Mouse (Mus musculus) kidney, postnatal 10 days (tissue): ENCODE measurements at regions not wholly inside any gene's neighbourhood (a gene's known extent, or its start where the extent isn't known, plus 50 kb on each side); places are given as distances from the start of the nearest gene placed in this dataset.
A peak's percentile ranks its signal among the peaks of the same experiment; 100 is the strongest.
"Not testable (repeated sequence)": the region's sequence is repeated elsewhere in the genome, so short reads cannot be mapped to it uniquely, and the experiment has no call there.

Experiments
- DNase-seq: peaks from one replicate; pipeline ENCODE4 v3.0.0; 2021; ENCODE audit warnings: mixed read lengths

DNA sequence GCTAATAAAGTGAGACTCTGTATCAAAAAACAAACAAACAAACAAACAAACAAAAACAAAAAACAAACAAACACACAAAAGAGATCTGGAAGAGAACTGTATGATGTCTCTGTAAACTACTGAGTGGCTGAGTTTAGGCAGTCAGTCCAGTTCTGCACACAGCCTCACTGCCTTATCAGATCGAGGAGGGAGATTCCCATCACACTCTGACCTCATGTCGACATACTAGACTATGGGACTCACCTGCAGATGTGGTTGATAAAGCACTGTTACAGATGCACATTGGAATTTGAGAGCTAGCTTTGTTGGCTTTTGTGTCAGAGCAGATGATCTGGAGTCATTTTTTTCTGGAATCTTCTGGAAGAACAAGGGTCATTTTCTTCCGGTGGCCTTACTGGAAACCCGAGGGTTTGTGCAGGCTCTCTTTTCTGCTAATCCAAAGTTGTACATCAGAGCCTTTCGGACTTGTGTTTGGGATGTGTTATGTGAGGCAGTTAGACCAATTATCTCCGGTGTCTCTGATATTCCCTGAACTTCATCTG, 135.6 kb upstream of the Nrip1 start:
- DNase-seq: no peak

DNA sequence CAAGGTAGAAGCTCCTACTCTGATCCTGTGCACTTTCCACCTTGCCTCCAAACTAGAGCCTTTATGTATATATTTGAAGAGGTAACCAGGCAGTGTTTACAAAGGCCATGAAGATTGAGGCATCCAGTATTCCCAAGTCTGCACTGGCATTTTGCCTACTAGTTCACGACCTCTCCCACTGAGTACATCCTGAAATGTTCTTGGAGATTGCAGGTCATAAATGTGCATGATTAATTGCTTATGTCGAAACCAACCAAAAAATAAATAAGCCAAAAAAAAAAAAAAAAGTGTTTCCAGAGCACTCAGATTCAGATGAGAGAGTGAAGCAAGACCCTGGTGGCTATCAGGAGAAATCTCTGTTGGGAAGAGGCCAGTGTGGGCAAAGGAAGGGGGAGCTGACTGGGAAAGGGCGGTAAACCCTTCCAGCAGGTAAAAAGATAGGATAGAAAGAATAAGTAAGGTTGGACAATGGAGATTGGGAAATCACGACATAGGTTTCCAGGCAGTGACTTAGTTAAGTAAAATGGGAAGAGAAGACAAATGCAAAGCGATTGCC, 133.6 kb upstream of the Nrip1 start:
- DNase-seq: peak; percentile 51

DNA sequence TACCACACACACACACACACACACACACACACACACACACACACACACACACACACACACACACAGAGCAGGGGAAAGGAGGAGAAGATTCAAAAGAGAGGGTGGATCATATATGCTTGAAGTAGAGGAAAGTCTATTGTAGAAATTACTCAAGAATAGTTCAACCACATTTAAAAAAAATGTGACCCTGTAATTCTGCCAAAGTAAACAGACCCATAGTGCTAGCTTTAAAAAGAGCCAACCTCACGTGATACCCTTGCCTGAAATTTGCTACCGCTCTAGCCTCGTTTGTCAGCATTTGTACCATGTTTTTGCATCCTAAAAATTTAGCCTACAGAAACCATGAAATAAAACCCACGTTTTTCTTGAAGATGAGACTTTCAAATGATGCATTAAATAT, 132.6 kb upstream of the Nrip1 start:
- DNase-seq: no peak

DNA sequence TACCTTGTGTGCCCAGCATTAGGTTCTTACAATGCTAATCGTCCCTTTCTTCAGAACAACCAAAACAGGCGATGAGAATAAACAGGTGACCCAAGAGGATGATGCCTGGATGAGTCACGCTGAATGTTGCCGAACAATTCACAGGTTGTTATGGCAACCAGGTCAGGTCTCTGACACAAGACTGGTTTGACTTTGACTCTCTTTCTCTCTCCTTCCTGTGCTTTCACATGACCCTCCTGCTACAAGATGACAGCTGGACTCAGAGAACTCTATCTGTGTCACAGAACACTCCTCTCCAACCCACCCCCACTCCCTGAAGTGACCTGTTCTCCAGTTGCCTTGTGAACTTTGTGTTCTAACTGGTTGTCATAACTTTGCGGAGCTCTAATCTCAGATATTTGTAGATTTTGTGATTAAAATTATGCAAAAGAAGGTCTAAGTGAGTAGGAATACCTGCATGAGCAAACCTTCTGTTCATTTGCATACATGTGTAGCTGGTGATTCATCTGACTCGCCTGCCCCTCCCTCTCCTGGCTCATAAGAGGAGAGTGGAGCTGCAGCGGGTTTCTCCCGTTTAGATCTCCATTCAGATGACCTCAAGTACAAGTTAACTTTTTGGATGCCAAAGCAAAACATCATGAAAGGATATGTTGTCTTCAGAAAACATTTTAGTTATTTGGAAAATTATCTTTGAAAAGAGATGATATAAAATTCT, 126.2 kb upstream of the Nrip1 start:
- DNase-seq: no peak

DNA sequence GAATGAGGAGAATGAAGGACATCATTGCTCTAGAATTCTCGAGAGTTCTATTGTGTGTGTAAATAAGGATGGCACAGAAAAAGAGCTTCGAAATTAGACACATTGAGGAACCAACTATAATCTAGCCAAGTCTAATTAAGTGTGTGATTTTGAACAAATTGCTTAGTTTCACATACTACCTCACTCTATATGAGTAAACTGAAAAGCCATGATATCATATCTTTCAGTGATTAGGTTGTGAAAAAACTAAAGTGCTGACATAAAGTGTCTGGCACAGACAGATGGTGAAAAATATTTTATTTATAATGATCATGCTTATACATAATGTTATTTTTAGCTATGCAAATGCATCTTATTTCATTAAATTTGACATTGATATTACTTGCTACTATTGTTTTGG, 124.6 kb upstream of the Nrip1 start:
- DNase-seq: no peak

DNA sequence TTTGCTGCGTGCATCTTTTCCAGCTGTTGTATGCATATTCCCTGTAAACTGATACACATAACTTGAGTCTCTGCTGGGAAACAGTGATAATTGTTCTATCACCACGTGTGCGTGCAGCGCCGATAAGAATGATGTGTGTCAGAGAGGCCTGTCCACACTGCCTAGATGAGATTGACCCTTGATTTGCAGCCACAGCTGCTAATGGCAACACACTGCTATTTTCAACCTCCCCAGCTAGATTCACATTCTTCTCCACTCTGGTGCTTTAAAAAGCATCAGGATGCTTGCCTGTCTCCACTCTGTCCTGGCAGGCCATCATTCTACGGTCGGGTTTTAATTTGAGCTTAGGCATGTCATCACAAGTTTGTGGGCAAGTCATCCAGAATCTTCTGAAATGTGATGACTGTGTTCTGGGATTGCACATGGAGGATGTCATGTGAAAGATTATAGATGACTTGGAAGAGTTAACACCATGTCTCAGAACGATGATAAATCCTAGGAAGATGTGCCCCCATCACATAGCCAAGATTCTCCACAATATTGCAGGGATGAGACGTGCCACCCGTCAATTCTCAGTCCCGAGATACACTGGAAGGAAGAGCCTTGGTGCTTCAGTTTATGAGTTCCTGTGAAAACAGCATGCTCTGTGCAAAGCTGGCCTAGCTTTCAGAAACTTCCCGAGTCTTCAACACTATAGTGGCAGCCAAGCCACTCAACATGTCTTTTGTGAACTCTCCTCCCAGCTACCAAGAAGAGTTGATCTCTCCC, 123.6 kb upstream of the Nrip1 start:
- DNase-seq: no peak

DNA sequence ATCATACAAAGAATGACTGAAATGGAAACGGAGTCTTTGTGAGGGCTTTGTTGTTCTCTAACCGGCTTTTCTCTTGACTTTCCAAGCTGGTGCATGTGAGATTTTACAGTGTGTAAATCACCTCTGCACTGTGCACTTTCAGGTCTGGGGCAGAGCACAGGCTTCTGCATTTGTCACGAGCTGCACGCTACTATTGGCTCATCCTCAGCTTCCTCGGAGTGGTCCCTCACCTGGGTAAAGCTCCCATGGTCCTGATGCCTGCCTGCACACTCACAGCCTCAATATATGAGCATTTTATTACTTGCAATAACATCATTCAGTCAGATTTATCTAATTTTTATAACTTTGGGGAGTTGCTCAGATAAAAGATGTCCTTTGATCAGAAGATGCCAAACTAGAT, 109.8 kb upstream of the Nrip1 start:
- no peak for DNase-seq

DNA sequence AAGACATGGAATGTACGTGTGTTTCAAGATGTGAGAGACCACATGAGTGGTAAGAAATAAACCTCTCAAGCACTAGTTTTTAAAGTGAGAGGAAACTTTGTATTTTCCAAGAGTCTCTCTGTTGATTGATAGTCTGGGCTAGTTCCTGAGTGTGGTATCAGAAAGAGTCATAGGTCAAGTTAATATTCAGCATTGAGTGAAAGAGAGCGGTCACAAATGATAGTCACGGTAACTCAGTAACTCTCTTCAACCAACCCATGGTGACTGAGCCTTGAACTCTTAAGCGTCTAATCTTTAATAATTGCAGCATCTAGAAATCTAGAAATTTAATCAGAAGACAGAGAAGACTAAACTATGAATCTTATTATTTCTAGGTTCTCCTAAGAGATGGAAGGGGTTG, 108.3 kb upstream of the Nrip1 start:
- no peak for DNase-seq

DNA sequence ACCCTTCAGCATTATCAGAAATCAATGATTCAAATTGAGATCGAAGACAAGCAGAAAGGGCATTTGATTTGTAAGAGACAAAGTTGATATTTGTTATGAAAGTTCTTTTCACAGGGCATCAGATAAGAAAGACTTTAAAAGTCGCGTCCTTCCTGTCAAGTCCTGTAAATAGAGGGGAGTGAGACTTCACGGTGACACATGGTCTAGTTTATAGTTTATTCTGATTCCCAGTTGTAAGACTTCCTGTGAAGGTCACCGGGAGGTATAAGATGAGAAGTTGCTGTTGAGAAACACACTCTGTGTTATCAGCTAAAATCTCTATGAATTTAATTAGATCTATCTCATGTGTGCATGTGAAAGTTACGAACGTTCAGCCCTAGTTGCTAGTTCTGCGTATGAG, 103.8 kb upstream of the Nrip1 start:
- DNase-seq: no peak

DNA sequence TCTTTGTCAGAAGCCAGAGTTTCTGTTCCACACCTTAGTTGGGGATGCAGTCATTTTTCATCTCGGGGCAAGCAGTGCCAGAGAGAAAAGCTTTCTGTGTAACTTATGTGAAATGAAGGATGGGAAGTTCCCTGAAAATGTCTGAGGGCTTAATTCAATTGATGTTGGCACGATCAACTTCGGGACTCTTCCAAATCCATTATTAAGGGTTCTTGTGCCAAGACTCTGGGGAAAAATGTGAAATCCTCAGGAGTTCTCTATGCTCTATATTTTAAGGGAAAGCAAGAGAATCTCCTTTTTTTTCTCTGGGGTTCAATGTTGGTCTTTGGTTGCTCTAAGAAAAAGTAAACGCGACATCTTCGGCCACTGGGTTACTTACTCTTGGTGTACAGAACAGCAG, 100.9 kb upstream of the Nrip1 start:
- no peak for DNase-seq

DNA sequence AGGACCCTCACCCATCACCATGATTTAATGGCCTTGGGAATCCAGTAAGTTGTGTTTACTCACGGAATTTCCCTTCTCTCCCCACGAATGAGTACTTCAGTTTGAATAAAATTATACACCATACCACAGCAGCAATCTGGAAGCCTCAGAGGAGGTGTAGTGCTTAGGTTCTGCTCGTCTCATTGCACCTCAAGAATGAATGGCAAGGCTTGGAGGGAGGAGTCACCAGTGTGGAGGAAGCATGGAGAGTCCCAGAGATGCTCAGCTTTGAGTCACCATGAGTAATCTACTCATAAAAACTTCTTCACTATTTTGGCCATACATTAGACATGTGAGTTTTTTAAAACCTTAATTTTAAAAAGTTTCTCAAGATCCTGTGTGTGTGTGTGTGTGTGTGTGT, 98.8 kb upstream of the Nrip1 start:
- no peak for DNase-seq

DNA sequence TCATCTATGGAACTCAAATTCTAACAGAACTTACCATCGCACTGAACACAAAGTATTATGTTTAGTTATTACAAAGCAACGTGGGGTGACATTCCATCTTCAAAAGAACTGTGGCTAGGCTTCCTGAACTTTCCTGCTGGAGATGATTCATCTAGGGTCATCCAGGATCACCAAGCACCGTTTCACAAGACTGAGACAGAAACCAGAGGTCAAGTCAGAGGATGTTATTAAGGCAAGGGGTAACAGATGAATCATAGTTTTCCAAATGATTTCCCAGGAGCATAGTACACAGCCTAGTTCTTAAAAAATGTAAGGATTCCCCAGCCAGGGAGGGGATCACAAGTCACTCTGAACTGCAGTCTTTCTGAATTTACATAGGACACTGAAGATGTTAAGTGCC, 97.5 kb upstream of the Nrip1 start:
- DNase-seq: no peak

DNA sequence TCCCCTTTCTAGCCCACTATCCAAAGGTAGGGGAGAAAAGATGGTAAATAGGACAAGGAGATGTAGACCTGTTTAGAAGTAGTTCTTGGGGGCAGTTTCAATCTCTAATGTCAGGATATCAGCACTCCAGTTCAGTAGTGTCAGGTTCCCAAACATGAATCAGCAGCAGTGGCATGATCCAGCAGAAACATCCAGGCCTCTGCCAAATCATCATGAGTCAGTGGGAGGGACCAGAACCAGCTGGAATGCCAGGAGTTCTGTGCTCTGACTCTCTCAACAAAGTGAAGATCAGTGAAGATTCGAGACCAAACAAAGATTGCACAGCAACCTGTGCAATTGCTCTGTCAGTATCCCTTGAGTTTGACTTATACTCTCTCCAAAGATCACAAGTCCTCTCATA, 85.9 kb upstream of the Nrip1 start:
- DNase-seq: no peak

DNA sequence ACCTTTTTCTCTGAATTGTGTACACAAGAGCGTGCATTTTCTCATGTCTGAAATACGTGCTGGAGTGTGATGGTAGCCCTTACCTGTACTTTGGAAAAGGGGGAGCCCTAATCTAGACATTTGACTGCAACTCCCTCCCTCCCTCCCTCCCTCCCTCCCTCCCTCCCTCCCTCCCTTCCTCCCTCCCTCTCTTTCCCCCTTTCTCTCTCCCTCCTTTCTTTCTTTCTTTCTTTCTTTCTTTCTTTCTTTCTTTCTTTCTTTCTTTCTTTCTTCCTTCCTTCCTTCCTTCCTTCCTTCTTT, 82.6 kb upstream of the Nrip1 start:
- DNase-seq: not testable (repeated sequence)

DNA sequence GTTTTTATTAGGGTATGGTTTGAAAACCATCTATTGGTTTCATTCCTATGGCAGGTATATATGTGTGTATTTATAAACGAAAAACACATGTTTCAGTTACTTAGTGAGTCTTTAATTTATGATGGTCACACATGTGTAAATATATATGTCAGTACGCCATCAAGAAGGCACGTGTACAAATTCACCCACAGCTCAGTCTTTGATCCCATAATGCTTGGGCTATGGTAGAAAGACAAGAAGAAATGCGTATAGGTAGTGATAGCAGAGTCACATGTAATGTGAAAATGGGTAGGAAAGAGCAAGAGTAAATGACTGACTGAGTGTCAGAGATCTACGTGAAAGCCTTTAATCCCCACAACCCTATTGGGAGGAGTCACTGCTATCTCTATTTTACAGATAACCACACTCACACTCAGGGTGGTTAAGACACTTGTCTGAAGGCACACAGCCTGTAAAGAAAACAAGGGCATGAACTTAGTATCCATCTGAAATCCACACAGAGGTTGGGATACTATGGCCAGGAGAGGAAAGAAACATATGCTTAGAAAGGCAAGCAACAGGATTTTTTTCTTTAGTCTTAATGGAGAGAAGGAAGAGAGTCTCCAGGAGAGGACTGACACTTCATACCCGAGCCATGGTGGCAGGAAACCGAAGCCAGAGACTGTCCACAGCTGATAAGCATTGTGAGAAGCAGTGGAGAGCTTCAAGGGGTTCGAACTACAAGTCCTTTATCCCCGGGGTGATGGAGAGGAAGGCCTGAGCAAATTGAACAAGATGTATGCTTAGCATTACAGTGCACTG, 82.1 kb upstream of the Nrip1 start:
- DNase-seq: no peak

DNA sequence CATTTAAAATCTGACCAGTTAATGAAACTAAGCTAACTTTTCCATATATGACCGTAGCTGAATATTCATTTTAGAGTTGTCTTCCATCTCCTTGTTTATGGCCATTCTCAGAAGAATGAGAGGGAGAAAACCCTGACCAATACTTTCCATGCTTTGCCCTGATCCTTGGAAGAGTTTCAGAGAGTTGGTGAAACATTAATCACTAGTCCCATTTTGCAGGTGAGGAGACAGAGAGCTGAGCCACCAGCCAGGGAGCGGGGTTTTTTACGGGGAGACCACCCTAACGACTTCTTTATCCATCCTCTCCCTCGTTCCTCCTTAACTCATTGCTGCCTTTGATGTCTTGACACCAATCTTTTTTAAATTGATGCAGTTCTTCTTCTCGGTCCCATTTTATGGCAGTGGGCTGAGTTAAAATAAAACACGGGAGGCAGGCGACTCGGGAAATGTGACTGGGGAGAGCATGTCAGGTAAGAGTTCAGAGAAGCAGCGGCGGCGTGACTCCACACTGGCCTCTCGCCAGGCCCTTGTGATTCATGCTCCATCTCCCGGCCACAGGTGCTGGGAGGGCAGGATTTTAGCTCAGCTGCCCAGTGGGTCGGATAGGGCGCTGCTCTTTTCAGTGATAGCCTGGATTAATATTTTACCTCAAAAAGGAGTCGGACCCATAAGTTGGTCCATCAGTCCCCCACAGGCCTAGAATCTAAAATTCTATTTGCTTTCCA, 81.3 kb upstream of the Nrip1 start:
- DNase-seq: peak; percentile 88

DNA sequence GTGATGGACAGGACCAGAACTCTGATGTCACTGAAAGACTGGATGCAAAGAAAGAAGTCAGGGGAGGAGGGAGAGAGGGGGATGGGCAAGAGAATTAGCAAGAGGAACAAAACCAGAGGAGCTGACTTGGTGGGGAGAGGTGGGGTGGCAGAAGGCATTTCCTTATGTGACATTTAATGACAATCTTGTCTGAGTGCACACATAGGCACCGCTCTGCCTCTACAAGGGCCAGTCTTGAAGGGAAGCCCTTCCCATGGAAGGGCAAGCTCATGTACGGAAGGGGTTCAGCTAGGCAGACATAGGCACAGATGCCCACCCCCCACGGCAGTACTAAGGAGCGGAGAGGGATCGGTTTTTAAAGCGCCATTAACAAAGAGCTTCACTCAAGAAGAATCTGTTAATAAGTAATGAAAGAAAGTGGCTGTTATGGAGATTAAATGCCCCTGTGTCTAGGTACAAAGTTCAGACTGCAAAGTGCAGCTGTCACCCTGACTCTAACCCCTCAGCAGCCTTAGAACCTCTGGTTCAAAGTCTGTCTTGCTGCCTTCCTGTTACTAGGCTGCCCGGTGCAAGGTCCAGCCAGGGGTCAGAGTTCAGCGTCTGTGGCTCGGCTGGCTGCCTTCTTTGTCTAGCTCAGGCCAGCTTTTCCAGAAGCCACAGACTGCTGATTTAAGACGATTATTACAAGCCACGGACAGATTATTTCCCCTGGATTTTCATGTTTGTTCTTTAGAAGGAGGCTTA, 80.0 kb upstream of the Nrip1 start:
- DNase-seq: peak; percentile 90

DNA sequence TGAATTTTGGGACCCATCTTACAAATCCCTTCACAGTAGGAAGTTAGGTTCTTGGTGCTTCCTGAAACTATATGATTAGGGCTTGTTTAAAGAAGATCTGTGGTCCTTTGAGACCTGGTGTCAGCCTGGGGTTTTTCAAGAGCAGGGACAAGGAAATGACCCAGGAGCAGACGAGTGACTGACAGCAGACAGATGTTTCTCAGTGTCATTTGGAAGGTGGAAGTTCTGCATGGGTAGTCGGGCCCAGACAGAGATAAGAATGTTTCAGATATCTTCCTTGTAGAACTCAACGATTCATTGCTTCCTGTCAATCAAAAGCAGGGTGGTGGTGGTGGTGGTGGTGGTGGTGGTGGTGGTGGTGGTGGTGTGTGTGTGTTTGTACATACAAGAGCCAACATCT, 75.1 kb upstream of the Nrip1 start:
- no peak for DNase-seq

DNA sequence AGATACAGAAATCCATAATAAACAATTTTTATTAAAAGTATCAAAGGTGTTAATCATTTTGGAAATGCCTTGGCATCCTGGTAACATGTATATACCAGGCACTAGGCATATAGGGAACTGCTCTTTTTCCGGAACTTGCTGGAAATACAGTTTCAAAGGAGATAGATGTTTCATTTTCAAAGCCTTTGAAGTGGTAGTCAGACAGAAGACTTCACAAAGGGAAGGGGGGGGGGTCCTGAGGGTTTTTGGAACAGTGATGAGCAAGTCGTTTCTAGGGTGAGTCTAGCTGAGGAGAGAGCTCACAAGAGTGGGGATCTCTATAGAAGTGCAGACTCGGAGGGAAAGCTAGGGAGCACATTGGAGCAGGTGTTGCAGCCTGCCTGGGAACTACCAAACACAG, 73.4 kb upstream of the Nrip1 start:
- no peak for DNase-seq

DNA sequence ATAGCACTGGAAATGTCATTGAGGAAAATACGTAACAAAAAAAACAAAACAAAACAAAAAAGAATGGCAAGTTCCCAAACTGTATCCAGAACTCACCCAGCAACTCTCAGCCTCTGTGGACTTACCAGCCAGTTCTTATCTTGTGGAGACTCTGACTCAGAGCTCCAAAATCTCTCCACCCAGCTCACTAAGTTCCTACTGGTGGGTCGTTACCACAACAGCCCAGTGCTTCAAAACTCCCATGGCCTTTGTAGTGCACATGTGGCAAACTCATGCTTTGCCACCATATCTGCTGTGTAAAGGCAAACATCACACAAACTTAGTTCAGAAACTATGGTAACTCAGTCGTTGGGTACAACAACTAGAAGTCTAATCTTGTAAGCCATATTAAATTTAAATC, 71.0 kb upstream of the Nrip1 start:
- DNase-seq: no peak

DNA sequence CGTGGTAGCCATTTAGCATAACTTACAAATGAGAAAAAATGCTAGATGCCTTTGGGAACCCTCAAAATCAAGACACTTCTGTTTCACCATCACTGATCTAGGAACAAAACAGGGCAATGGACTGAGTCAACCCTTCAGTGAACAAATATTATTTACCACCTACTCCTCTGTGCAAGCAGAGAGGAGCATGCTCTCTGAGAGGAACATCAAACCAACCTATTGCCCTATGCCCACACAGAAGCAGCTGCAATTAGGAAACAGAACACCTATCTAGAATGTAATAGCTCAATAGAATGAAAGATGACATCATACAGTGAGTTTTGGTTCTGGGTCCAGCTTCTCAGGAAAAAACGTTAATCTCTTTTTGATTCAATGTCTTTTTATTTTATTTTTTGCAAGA, 69.0 kb upstream of the Nrip1 start:
- DNase-seq: no peak

DNA sequence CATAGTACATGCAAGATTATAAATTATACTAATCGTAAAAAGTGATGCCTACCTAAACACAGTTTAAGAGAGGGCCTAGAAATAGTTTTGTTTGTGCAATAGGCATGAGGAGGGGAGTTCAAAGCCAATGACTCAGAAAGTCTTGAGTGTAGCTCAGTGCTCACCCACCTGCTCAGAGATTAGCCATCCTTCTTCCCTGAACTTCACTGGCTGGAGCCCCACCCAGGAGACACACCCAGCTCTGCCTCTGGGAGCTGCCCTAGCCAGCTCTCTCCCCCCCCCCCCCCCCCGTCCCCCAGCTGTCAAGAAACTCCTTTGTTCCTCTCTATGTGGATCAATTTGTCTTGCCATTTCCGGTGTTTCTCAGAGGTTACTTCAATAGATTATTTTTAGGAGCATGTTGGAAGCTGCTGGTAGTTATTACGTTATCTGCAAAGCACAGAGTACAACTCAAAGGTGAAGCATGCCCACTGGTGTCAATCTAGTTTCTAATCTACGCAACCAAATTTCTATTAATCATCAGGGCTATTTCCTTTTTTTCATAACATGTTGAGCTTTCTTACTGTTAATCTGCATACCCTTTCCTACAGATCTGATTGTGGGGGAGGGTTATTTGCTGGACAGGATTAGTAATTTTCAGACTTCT, 68.3 kb upstream of the Nrip1 start:
- DNase-seq: no peak
